Mouse (Mus musculus): ENCODE data around the gene Hydin. TPM values are rescaled to one million over a fixed set of nuclear protein-coding genes. Genes with fewer than 3 reads are reported as not detected.

The Hydin gene
- polyA plus RNA-seq, 1 experiment from 2014 or later: 0.07 TPM

DNA sequence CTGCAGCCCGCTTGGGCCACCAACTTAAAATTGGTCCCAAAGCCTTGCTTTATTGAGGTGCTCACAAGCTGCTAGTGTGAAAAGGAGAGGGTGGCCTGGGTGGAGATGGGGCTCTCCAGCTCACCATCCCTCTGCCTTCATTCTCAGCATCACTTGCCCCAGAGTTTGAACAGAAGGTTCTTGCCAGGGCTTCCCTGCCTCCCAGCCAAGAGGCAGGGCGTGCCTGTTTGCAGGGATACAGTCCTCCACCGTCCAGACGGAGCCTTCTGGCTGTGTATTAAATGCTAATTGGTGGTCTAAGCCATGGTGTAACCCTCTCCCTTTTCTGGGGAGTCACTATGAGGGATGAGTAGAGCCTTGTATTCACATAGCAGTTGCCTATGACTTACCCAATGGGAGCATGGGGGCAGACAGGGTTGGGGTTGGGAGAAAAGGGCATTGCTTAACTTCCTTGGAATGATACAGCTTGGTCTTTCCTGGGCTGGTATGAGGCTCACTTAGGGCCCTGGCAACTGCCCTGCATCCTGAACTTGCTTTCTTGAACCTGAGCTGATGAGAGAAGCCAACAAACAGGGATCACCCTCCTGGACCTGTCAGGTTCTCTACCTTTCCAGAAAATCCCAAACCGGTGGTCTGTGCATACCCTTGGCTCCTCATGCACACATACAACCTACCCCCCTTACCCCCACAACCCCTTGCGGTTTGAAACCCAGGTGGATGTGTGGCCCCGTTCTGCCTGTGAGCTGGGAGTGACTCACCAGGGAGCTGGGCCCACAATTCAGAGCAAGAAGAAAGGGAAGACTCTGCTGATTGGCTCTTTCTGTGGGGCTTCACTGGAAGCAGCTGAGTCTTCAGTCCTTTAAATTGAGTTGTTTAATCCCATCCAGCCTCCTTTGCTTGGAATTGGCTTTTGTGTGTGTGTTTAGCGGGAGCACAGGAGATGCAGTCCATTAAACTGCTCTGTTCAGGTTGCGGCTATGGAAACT is 387.6 kb downstream of the Hydin start:
- 76% methylated on average over 9 of the region's 9 CpGs for WGBS (ENCODE audit: insufficient replicate concordance)

DNA sequence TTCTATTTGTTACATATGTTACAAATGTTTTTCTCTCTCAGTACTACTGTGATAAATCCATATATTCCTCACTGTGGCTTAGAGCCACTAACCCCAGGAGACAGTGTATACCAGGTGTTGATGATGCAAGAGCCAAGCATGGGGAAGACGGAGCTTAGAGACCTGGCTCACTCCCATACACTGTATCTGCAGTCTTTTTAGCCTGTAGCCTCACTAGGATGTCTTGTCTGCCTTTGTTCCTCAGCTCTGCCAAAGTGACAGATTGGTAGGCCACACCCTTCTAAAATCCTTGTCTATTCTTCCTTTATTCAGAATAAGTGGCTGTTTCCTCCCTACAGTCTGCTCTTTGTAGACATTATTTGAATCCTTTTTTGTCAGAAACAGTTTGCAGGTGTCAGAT is 389.1 kb downstream of the Hydin start:
- no peak overlapping the region for H3K27ac ChIP-seq (replicated peaks)
- H3K36me3 ChIP-seq (replicated peaks): peaks cover 38% of the 10 kb centered on the region; the same call in 1 of the 2 replicates
- H3K9ac ChIP-seq: no peak overlapping the region
- no peaks in the 10 kb centered on the region for H3K27me3 ChIP-seq
- H3K4me3 ChIP-seq (replicated peaks): no peak overlapping the region
- 60% methylated on average over 1 of the region's 1 CpGs for WGBS (ENCODE audit: insufficient replicate concordance)
- H3K9me3 ChIP-seq (replicated peaks): no peaks in the 10 kb centered on the region
- no peaks in the 10 kb centered on the region for H3K4me1 ChIP-seq (replicated peaks)
- H3K4me2 ChIP-seq: no peak overlapping the region
- no peak for ATAC-seq (ENCODE audit: insufficient read depth)

More for the DNA sequence above, 387.6 kb downstream of the Hydin start:
- Histone ChIP-seq H3K9ac (no peak overlapping the region), H3K4me1 (replicated peaks) (no peaks in the 10 kb centered on the region), H3K36me3 (replicated peaks) (peaks cover 40% of the 10 kb centered on the region; the same call in 1 of the 2 replicates), H3K27ac (replicated peaks) (no peak overlapping the region), H3K4me3 (replicated peaks) (no peak overlapping the region), H3K4me2 (no peak overlapping the region), H3K27me3 (no peaks in the 10 kb centered on the region), H3K9me3 (replicated peaks) (no peaks in the 10 kb centered on the region)
- no peak for ATAC-seq (ENCODE audit: insufficient read depth)

DNA sequence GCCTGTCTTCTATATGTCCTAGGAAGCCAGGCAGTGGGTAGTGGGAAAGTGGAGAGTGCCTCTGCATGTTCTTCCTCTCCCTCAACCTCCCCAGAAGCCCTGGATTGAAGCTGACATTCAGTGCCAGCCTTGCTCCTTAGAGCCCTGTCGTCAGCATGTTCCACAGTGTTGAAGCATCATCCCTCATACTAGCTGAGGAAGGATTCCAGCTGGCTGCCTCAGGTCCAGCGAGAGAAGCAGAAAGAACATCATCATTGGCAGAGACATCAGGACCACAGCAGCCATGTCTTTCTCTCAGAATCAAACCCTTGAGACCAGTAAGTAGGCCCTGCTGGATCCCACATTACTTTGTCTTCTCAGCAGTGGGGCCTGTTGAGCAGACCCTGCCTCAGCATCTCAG is 390.9 kb downstream of the Hydin start:
- ATAC-seq (ENCODE audit: insufficient read depth): no peak
- no peaks in the 10 kb centered on the region for H3K27me3 ChIP-seq
- no peak overlapping the region for H3K4me2 ChIP-seq
- no peak overlapping the region for H3K4me3 ChIP-seq (replicated peaks)
- H3K4me1 ChIP-seq (replicated peaks): no peaks in the 10 kb centered on the region
- no peaks in the 10 kb centered on the region for H3K9me3 ChIP-seq (replicated peaks)
- no peak overlapping the region for H3K9ac ChIP-seq
- peaks cover 34% of the 10 kb centered on the region; the same call in 1 of the 2 replicates for H3K36me3 ChIP-seq (replicated peaks)
- WGBS (ENCODE audit: insufficient replicate concordance): 75% methylated on average over 2 of the region's 2 CpGs
- H3K27ac ChIP-seq (replicated peaks): no peak overlapping the region

Small RNAs within 50 kb of the gene (microRNA-seq; reads per million reads assigned to microRNA genes)
- gene Gm44489 (not detected), gene Gm47306 (not detected)

Other genes with a start within 250 kb of the Hydin start
- gene Chst4, start 227.2 kb upstream of the Hydin start, polyA plus RNA-seq (2015; fragmentation: Nextera tagmentation; extraction: Ambion mirVana): 0.09 TPM in 1 of 2 replicates, not detected in the other
- 0.89 and 1.1 TPM in 2 replicates for gene Zfp612, start 187.2 kb upstream of the Hydin start, polyA plus RNA-seq (2015; fragmentation: Nextera tagmentation; extraction: Ambion mirVana)
- gene Gm21964, start 165.8 kb upstream of the Hydin start, polyA plus RNA-seq (2015; fragmentation: Nextera tagmentation; extraction: Ambion mirVana): not detected in 2 replicates
- gene Gm17720, start 164.2 kb upstream of the Hydin start, polyA plus RNA-seq (2015; fragmentation: Nextera tagmentation; extraction: Ambion mirVana): not detected in 2 replicates
- gene Calb2, start 98.8 kb upstream of the Hydin start, polyA plus RNA-seq (2015; fragmentation: Nextera tagmentation; extraction: Ambion mirVana): not detected in 2 replicates
- gene Cmtr2, start 51.3 kb upstream of the Hydin start, polyA plus RNA-seq (2015; fragmentation: Nextera tagmentation; extraction: Ambion mirVana): 2.9 TPM in 2 replicates

Measured in liver, embryonic 15.5 days (tissue).